Mouse (Mus musculus): ENCODE data around the gene Atp6v1g1.

The Atp6v1g1 gene

DNA sequence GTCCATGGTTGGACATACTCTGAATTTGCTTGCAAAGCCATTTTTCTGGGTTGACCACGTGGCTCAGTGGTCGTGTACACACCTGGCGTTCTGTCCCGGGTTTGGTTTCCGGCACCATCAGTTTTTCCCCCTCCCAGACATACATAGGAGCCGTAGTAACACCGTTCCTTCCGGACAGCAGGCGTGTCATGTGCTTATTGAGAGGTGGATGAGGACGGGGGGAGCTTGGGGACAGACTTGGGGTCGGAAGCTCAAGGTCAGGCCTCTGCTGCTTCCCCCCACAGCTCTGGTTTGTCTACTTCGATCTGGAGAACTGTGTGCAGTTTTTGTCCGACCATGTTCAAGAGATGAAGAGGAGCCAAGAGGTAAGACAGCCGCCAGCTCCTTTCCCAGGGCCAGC is 35.1 kb downstream of the Atp6v1g1 start:
- DNase-seq (ENCODE audit: extremely low read depth, low read depth): no peak

- no peak for DNase-seq (ENCODE audit: extremely low read depth, low read depth)
These were observed 35.5 kb downstream of the Atp6v1g1 start for GRCm38 (mm10) chr4:63580078-63580477.

GRCm38 (mm10) chr4:63582580-63582979 is 38.0 kb downstream of the Atp6v1g1 start:
- no peak for DNase-seq (ENCODE audit: extremely low read depth, low read depth)

- DNase-seq (ENCODE audit: extremely low read depth, low read depth): no peak
These were observed 40.6 kb downstream of the Atp6v1g1 start for GRCm38 (mm10) chr4:63585216-63585615.

DNA sequence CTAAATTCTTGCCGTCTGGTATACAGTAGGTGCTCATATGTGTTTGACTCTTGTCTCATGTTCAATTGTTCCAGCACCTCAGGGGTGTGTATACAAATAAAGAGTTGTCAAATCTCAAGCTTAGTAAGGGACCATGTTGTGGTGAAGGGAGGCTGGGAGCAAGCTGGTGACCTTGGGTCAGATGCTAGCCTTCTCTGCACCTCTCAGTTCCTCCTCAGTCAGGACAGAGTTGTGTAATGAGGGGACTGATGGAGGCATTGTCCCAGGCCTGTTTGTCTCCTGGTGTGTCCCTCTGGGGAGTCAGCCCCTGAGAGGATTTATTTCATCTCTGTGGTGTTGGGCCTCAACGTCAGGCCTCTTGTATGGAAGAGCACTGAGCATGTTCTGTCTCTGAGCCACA is 41.7 kb downstream of the Atp6v1g1 start:
- no peak for DNase-seq (ENCODE audit: extremely low read depth, low read depth)

DNA sequence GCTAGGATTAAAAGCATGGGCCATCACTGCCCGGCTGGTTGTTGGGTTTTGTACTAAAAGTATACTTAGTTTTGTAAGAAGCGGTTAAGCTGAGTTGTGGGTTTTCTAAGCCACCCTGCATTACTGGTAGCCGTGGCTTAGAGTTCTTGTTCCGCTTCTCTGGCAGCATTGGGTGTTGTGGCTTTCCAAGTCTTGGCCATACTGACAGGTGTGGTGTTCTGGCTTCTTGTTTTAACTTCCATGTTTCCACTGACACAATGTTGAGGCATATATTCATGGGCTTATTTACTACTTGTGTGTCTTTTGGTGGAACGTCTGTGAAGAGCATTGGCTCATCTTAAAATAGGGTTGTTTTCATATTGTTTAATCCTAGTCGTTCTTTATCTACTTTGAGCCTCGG is 45.4 kb downstream of the Atp6v1g1 start:
- no peak for DNase-seq (ENCODE audit: extremely low read depth, low read depth)

DNA sequence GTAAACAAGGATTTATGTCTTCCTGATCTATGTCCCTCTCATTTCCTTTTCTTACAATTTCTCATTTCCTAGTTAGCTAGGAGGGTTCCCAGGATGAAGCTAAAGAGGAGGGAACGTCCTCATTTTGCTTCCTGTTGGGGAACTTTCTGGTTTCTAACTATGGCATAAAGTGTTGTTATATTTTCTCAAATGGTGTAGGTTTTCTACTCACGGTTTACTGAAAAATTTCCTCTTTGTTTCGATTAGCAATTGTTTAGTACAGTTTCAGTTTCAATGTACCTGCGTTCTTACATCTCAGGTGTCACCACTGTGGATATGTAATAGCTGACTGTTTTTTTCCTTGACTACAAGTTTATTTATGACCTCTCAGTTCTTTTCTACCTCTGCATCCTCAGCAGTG is 46.0 kb downstream of the Atp6v1g1 start:
- no peak for DNase-seq (ENCODE audit: extremely low read depth, low read depth)

DNA sequence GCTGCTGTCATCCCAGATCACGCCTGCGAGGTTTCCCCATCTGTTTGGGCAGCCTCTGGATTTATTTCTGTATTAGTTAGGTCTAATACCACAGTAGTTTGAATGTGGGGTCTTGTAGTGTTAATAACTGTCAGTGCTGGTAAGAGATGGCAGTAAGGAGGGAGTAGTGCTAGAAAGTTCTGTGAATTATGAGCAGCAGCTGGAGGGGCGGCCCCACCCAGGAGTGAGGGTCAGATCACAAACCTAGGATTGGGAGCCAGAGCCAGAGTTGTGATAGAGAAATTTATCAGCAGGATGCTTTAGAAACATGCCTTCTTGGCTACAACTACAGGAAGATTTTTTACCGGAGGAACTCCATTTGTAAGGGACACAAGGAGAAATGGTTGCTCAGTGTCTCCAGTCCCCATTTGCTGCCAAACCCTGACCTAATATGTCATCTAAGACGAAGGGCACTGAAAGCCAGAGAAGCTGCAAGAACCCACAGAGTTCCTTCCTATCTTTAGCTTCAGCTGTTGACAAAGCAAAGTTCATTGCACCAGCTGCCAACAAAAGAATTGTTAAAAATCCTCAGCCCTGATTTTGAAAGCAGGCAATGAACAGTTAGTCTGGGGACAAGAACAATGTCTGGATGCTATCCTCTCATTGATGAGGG is 50.0 kb downstream of the Atp6v1g1 start:
- DNase-seq (ENCODE audit: extremely low read depth, low read depth): no peak

DNA sequence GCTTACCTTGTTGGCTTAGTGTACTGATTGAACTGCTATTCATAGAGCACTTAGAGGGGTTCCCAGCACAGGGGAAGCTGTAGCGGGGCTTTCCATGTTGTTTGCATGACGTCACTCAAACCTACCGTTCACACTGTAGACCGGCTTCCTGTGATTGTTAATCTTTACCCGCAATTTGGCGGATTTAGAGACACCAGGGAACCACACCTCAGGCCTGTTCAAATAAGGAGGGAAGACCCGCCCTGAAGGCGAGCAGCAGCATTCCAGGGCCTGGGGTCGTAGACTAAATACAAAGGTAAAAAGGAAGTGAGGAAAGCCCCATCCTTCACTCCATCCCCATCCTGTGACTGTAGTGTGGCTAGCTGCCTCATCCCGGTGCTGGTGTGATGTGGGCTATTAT is 50.7 kb downstream of the Atp6v1g1 start:
- no peak for DNase-seq (ENCODE audit: extremely low read depth, low read depth)

DNA sequence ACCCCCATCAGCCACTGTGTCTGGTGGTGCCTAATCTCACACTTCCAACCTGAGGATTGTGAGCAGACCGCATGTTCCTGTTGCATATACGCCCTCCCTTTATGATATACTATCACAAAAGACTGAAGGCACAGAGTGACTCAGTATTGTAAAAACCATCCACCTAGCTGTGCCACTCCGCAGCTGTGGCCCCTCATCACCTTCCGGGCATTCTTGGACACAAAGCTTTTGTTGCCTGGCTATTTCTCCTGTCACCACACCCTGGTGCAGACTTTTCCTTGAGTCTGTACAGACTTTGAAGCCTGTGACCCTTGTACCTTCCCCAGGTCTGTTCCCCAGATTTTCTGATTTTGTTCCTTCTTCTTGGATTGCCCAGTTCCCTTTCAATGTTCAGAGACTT is 51.4 kb downstream of the Atp6v1g1 start:
- DNase-seq (ENCODE audit: extremely low read depth, low read depth): no peak

Measured in MEL-GATA-1-ER (cell line).